Mouse (Mus musculus): ENCODE data around the gene Gucy2f. TPM values are rescaled to one million over a fixed set of nuclear protein-coding genes. Genes with fewer than 3 reads are reported as not detected.

The Gucy2f gene
- not detected for polyA plus RNA-seq (2014; fragmentation: Illumina TruSeq; extraction: RNeasy Lipid Tissue Mini Kit (QIAGEN cat#74804); ENCODE audit: low read depth, low replicate concordance)

DNA sequence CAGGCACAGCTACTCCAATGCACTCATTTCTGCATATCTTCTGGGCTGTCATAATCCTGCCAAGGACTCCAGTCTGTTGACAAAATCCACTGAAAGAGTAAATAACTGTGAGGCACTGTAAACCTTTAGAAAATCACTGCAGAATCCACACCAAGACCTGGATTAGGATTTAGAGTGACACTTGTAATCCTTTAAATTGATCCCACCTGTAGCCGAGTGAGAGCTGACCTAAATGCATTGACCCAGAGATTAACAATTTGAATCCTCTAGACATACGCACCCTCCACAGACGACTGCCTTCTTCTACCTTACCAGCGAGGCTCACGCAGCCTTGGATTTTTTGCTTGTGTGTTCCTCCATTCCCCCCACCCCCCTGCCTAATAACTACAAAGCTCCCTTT, at the start of gene Gucy2f:
Gene Gucy2f (minus strand): TSS at position 101 of the 400 bp plus-strand sequence.

DNA sequence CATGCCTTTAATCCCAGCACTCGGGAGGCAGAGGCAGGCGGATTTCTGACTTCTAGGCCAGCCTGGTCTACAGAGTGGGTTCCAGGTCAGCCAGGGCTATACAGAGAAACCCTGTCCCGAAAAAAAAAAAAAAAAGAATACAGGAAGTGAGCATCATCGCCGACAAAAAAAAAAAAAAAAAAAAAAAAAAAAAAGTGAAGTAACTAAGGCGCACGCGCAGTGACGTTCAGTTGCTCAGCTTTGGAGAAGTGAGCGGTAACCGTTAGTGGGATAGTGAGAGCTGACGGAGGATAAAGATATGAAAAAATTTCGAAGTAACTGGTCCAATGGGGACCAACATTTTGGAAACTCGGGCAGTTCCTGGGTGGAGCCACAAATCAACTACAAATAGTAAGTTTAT, 29.8 kb upstream of the Gucy2f start, which contains the start of gene Nxt2:
Gene Nxt2 (plus strand): TSS at position 229 of the 400 bp plus-strand sequence.

Other genes with a start within 250 kb of the Gucy2f start
- 89.6 TPM for gene Nxt2, start 29.8 kb upstream of the Gucy2f start, polyA plus RNA-seq (2014; fragmentation: Illumina TruSeq; extraction: RNeasy Lipid Tissue Mini Kit (QIAGEN cat#74804); ENCODE audit: low read depth, low replicate concordance)
- not detected for gene Kcne1l, start 109.4 kb upstream of the Gucy2f start, polyA plus RNA-seq (2014; fragmentation: Illumina TruSeq; extraction: RNeasy Lipid Tissue Mini Kit (QIAGEN cat#74804); ENCODE audit: low read depth, low replicate concordance)
- gene Acsl4, start 193.6 kb upstream of the Gucy2f start, polyA plus RNA-seq (2014; fragmentation: Illumina TruSeq; extraction: RNeasy Lipid Tissue Mini Kit (QIAGEN cat#74804); ENCODE audit: low read depth, low replicate concordance), result 43.1 TPM

Data from sigmoid colon, adult 10 weeks (tissue).